Mouse (Mus musculus) ovary, postnatal 10 days (tissue): Measurements from ENCODE around the gene Ap1b1.

Experiments used
- DNase-seq: peaks from one replicate; pipeline ENCODE4 v3.0.0; 2022; ENCODE audit warnings: low spot score

The Ap1b1 gene

GRCm38 (mm10) chr11:4986695-4987486 is at the start of gene Ap1b1:
Gene Ap1b1, plus strand, starts transcription at chr11:4986824.
- DNase-seq = peak; percentile 67

- no peak for DNase-seq
Measured at GRCm38 (mm10) chr11:4946530-4946929, 40.1 kb upstream of the Ap1b1 start.

- DNase-seq = no peak
Measured at GRCm38 (mm10) chr11:4946947-4947812, 39.4 kb upstream of the Ap1b1 start.

GRCm38 (mm10) chr11:4947813-4948174 is 38.8 kb upstream of the Ap1b1 start, which contains the start of gene Nefh:
Gene Nefh, minus strand, starts transcription at chr11:4948064.
- DNase-seq = no peak

GRCm38 (mm10) chr11:4948792-4949191 is 37.8 kb upstream of the Ap1b1 start:
- DNase-seq = no peak

- DNase-seq = peak; percentile 44
Measured at GRCm38 (mm10) chr11:4949256-4950044, 37.2 kb upstream of the Ap1b1 start.

- no peak for DNase-seq
Measured at GRCm38 (mm10) chr11:4953401-4953800, 33.2 kb upstream of the Ap1b1 start.

GRCm38 (mm10) chr11:4953918-4954317 is 32.7 kb upstream of the Ap1b1 start:
- DNase-seq = no peak

GRCm38 (mm10) chr11:4963099-4963808 is 23.4 kb upstream of the Ap1b1 start:
- DNase-seq = no peak

GRCm38 (mm10) chr11:4966325-4966724 is 20.3 kb upstream of the Ap1b1 start:
- DNase-seq = no peak

GRCm38 (mm10) chr11:4966888-4967287 is 19.7 kb upstream of the Ap1b1 start:
- DNase-seq = no peak

- no peak for DNase-seq
Measured at GRCm38 (mm10) chr11:4967549-4967948, 19.1 kb upstream of the Ap1b1 start.

GRCm38 (mm10) chr11:4968376-4968775 is 18.2 kb upstream of the Ap1b1 start:
- no peak for DNase-seq

GRCm38 (mm10) chr11:4972967-4973870 is 13.4 kb upstream of the Ap1b1 start:
- no peak for DNase-seq

- no peak for DNase-seq
Measured at GRCm38 (mm10) chr11:4973871-4974256, 12.8 kb upstream of the Ap1b1 start.

- DNase-seq = no peak
Measured at GRCm38 (mm10) chr11:4974376-4975122, 12.1 kb upstream of the Ap1b1 start.

GRCm38 (mm10) chr11:4975623-4976022 is 11.0 kb upstream of the Ap1b1 start:
- peak; percentile 17 for DNase-seq

- no peak for DNase-seq
Measured at GRCm38 (mm10) chr11:4983010-4983409, 3.6 kb upstream of the Ap1b1 start.

- no peak for DNase-seq
Measured at GRCm38 (mm10) chr11:4983538-4983937, 3.1 kb upstream of the Ap1b1 start.

- DNase-seq = no peak
Measured at GRCm38 (mm10) chr11:4984249-4984648, 2.4 kb upstream of the Ap1b1 start.
